Mouse (Mus musculus) E14TG2a.4 (cell line): ENCODE measurements around the gene Hdac9.

Experiments used
- H3K27me3 ChIP-seq: 2 replicates; pipeline ENCODE4 v1.6.1; 2014; ENCODE audit warnings: low read length, control low read depth; ENCODE audit not compliant: insufficient read depth
- H3K36me3 ChIP-seq: 2 replicates; pipeline ENCODE4 v1.6.1; 2014; ENCODE audit warnings: low read length, control low read depth; ENCODE audit not compliant: insufficient read depth
- H3K4me1 ChIP-seq: replicated peaks from 2 replicates; pipeline ENCODE4 v1.6.1; 2014; ENCODE audit warnings: low read depth, low read length, control low read depth
- H3K4me3 ChIP-seq: replicated peaks from 2 replicates; pipeline ENCODE4 v1.5.1; 2014; ENCODE audit warnings: mild to moderate bottlenecking, low read length
- H3K9me3 ChIP-seq: 2 replicates; pipeline ENCODE4 v1.6.1; 2014; ENCODE audit warnings: low read length, control low read depth
- CTCF ChIP-seq: conservative IDR thresholded peaks from 2 replicates; pipeline ENCODE4 v1.5.1; 2014; ENCODE audit warnings: low read length
- NANOG ChIP-seq: IDR thresholded peaks from 2 replicates; pipeline ENCODE4 v1.6.1; 2014; ENCODE audit warnings: borderline replicate concordance, low read length, mixed read lengths
- POU5F1 ChIP-seq: IDR thresholded peaks from 2 replicates; pipeline ENCODE4 v1.6.1; 2014; ENCODE audit warnings: low read length, borderline replicate concordance

Gene Hdac9

GRCm38 (mm10) chr12:34394342-34394741 lies 522.6 kb downstream of the Hdac9 start:
- TF ChIP-seq CTCF, result no peak
- TF ChIP-seq POU5F1, result no peak
- TF ChIP-seq NANOG, result no peak
- Histone ChIP-seq H3K4me1 (no peaks in the 10 kb centered on the region), H3K36me3 (no peaks in the 10 kb centered on the region), H3K4me3 (no peak overlapping the region), H3K9me3 (no peaks in the 10 kb centered on the region), H3K27me3 (no peaks in the 10 kb centered on the region)

DNA sequence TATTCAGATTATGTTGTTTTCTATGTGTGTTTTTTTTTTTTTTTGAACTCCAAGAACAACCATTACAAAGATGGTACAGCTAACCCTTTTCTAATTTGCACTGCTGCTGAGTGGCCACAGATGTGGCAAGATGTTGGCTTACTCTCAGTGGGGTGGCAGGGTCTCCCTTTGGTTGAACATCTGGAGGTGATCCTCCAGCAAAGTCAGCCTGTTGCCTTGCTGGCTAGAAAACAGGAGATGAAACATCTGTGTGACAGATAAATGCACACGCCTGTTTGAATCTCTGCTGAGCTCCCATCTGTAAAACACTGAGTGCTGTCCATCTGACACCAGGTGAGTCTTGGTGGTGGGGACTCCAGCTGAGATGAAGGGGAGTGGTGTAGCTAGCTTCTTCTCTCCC lies 537.2 kb downstream of the Hdac9 start:
- no peaks in the 10 kb centered on the region for H3K4me1 ChIP-seq
- no peak for TF ChIP-seq POU5F1

DNA sequence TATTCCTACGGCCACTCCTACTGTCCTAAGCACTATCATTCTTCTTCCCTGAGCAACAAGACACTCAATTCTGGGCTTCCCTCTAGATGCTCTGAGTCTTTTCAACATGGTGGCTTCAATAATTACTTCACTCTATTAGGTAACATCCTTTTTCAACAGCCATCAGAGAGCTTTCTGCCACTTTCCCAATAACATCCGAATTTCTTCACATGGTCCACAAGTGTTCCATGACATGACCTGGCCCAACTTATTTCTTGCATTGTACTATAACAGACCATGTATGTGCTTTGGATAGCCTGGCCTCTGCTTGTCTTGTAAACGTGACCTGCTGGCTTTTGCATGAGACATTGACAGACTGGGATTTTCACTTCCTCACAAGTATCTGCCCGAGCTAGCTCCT lies 538.3 kb downstream of the Hdac9 start:
- H3K4me1 ChIP-seq, result no peaks in the 10 kb centered on the region
- TF ChIP-seq CTCF, result no peak
- H3K27me3 ChIP-seq, result no peaks in the 10 kb centered on the region
- H3K9me3 ChIP-seq, result no peaks in the 10 kb centered on the region
- H3K4me3 ChIP-seq, result no peak overlapping the region
- H3K36me3 ChIP-seq, result no peaks in the 10 kb centered on the region

More for the DNA sequence above, 537.2 kb downstream of the Hdac9 start:
- Histone ChIP-seq H3K9me3 (no peaks in the 10 kb centered on the region), H3K36me3 (no peaks in the 10 kb centered on the region), H3K4me3 (no peak overlapping the region), H3K27me3 (no peaks in the 10 kb centered on the region)

DNA sequence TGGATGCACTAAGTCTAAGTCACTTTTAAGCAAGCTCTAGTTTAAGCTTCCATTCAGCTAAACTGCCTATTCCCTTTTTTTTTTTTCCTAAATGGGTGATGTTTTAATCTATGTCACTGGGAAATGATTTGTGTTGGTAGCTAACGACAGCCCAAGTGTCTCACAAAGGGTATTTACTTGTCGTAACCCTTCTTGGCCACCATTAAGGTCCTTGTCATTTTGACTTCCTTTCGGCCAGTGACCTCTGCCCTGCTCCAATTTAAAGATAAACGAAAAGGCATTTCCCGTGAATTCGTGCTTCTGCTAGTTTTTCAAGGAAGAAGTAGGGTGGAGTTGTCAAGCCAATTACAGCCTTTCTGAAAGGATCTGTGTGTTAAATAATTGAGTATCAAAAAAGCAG lies 565.0 kb downstream of the Hdac9 start:
- Histone ChIP-seq H3K4me3 (no peak overlapping the region), H3K4me1 (no peaks in the 10 kb centered on the region), H3K27me3 (no peaks in the 10 kb centered on the region), H3K36me3 (no peaks in the 10 kb centered on the region), H3K9me3 (no peaks in the 10 kb centered on the region)
- TF ChIP-seq POU5F1, result no peak
- no peak for TF ChIP-seq CTCF
- TF ChIP-seq NANOG, result no peak

- Histone ChIP-seq H3K4me3 (no peak overlapping the region), H3K27me3 (no peaks in the 10 kb centered on the region), H3K36me3 (no peaks in the 10 kb centered on the region), H3K4me1 (no peaks in the 10 kb centered on the region), H3K9me3 (no peaks in the 10 kb centered on the region)
- TF ChIP-seq POU5F1 (no peak), NANOG (no peak), CTCF (no peak)
Measured at GRCm38 (mm10) chr12:34347529-34347928, 569.4 kb downstream of the Hdac9 start.

GRCm38 (mm10) chr12:34342761-34343160 lies 574.1 kb downstream of the Hdac9 start:
- H3K36me3 ChIP-seq, result no peaks in the 10 kb centered on the region

GRCm38 (mm10) chr12:34338886-34339285 lies 578.0 kb downstream of the Hdac9 start:
- Histone ChIP-seq H3K27me3 (no peaks in the 10 kb centered on the region), H3K9me3 (no peaks in the 10 kb centered on the region), H3K36me3 (no peaks in the 10 kb centered on the region), H3K4me3 (no peak overlapping the region), H3K4me1 (no peaks in the 10 kb centered on the region)
- TF ChIP-seq NANOG, result no peak

More at GRCm38 (mm10) chr12:34342761-34343160, 574.1 kb downstream of the Hdac9 start:
- H3K4me3 ChIP-seq, result no peak overlapping the region
- H3K27me3 ChIP-seq, result no peaks in the 10 kb centered on the region
- H3K4me1 ChIP-seq, result no peaks in the 10 kb centered on the region
- TF ChIP-seq CTCF, result no peak
- TF ChIP-seq POU5F1, result no peak
- no peak for TF ChIP-seq NANOG
- H3K9me3 ChIP-seq, result no peaks in the 10 kb centered on the region

DNA sequence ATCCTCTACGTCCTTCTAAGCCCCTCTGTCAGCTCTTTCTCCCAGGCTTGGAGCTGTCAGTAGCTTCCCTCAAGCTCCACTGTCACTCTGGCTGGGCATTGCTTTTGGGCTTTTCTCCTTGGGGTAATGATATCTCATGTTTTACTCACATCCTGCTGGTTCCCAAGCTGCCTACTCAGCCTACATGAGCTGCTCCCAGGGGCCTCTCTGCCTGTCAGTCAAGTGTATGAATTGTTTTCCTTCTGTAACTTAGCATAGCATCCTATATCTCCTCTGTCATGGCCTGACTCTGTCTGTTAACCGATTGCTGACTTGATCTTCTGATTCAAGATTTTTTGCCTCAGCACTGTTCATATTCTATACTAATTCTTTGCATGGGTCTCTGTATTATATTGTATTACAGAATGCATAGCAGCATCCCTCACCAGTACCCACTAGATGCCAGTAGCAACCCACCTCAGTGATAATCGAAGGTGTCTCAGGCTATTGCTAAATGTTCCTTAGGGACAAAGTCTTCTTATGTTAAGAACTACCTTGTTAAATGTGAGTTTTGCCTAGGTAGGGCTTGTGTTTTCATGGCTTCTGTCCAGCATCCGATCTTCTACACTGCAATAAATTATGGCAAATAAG lies 582.3 kb downstream of the Hdac9 start:
- no peaks in the 10 kb centered on the region for H3K36me3 ChIP-seq
- H3K9me3 ChIP-seq, result no peaks in the 10 kb centered on the region
- no peaks in the 10 kb centered on the region for H3K4me1 ChIP-seq
- no peaks in the 10 kb centered on the region for H3K27me3 ChIP-seq
- no peak for TF ChIP-seq CTCF
- TF ChIP-seq POU5F1, result no peak
- TF ChIP-seq NANOG, result no peak
- no peak overlapping the region for H3K4me3 ChIP-seq

- no peaks in the 10 kb centered on the region for H3K9me3 ChIP-seq
- no peaks in the 10 kb centered on the region for H3K4me1 ChIP-seq
- H3K36me3 ChIP-seq, result no peaks in the 10 kb centered on the region
- H3K27me3 ChIP-seq, result no peaks in the 10 kb centered on the region
- no peak overlapping the region for H3K4me3 ChIP-seq
- TF ChIP-seq CTCF (no peak), POU5F1 (no peak)
Measured at GRCm38 (mm10) chr12:34332884-34333283, 584.0 kb downstream of the Hdac9 start.
